Mouse (Mus musculus) hindbrain, embryonic 13.5 days (tissue): ENCODE results near the gene Pom121l2. TPM values are rescaled to one million over a fixed set of nuclear protein-coding genes. Genes with fewer than 3 reads are reported as not detected.
"Not testable (repeated sequence)": the region's sequence is repeated elsewhere in the genome, so short reads cannot be mapped to it uniquely, and the experiment has no call there.

Experiments
- ATAC-seq: fragments of 200-750 bp; cut with Nextera tagmentation; 2 replicates; pipeline ENCODE4 v1.8.0; 2017; ENCODE audit warnings: moderate TSS enrichment; ENCODE audit not compliant: low FRiP score
- H3K27ac ChIP-seq: fragments of 300-500 bp; sonication (generic); 2 replicates; pipeline ENCODE4 v1.5.1; 2015; ENCODE audit warnings: inconsistent platforms, mild to moderate bottlenecking, moderate library complexity
- H3K27me3 ChIP-seq: fragments of 300-500 bp; sonication (generic); 2 replicates; pipeline ENCODE4 v1.6.1; 2015; ENCODE audit warnings: mild to moderate bottlenecking, inconsistent platforms
- H3K36me3 ChIP-seq: fragments of 300-500 bp; sonication (generic); 2 replicates; pipeline ENCODE4 v1.6.1; 2015; ENCODE audit warnings: mild to moderate bottlenecking, inconsistent platforms
- H3K4me1 ChIP-seq: fragments of 300-500 bp; sonication (generic); replicated peaks from 2 replicates; pipeline ENCODE4 v1.6.1; 2015; ENCODE audit warnings: inconsistent platforms
- H3K4me2 ChIP-seq: fragments of 300-500 bp; sonication (generic); 2 replicates; pipeline ENCODE4 v1.6.1; 2015; ENCODE audit warnings: inconsistent platforms, mild to moderate bottlenecking, moderate library complexity
- H3K4me3 ChIP-seq: fragments of 300-500 bp; sonication (generic); 2 replicates; pipeline ENCODE4 v1.5.1; 2015; ENCODE audit warnings: mild to moderate bottlenecking, inconsistent platforms
- H3K9ac ChIP-seq: fragments of 300-500 bp; sonication (generic); 2 replicates; pipeline ENCODE4 v1.6.1; 2015; ENCODE audit warnings: mild to moderate bottlenecking, inconsistent platforms
- H3K9me3 ChIP-seq: fragments of 300-500 bp; sonication (generic); 2 replicates; pipeline ENCODE4 v1.6.1; 2016; ENCODE audit warnings: inconsistent platforms
- WGBS: fragments of 180-500 bp; shearing (Covaris S2); methylation state at CpG from one replicate; pipeline ENCODE4 v1.1.7; 2015; 5-methylcytosine and 5-hydroxymethylcytosine counted together
- polyA plus RNA-seq: library from polyadenylated mRNA; unstranded; fragments of >200 nt; fragmentation: Nextera tagmentation; extraction: Ambion mirVana; gene quantifications from 2 replicates; pipeline ENCODE4 v1.2.1, GENCODE M21; 2015

Gene Pom121l2
- polyA plus RNA-seq, 1 experiment from 2014 or later, result not detected

- Histone ChIP-seq H3K27ac (0 out of 2 replicates have a peak overlapping the region, but pooled peaks have one; percentile 27), H3K9me3 (no peaks in the 10 kb centered on the region), H3K4me3 (peak overlapping the region; percentile 43), H3K27me3 (peaks cover 27% of the 10 kb centered on the region), H3K4me1 (peaks cover 8% of the 10 kb centered on the region), H3K4me2 (peak overlapping the region; percentile 58), H3K36me3 (no peaks in the 10 kb centered on the region), H3K9ac (peak overlapping the region; percentile 64)
- WGBS, result 2% methylated on average over 35 of the region's 35 CpGs
- peak; percentile 69 for ATAC-seq
Measured at GRCm38 (mm10) chr13:22026058-22027031, 45.4 kb downstream of the Pom121l2 start.

GRCm38 (mm10) chr13:22028673-22029460 lies 47.9 kb downstream of the Pom121l2 start:
- ATAC-seq, result peak; percentile 82
- WGBS, result under 1% methylated on average over 40 of the region's 40 CpGs
- peak overlapping the region; percentile 49 for H3K4me3 ChIP-seq
- no peaks in the 10 kb centered on the region for H3K36me3 ChIP-seq
- H3K27ac ChIP-seq, result peak overlapping the region; percentile 76; the same call in 1 of the 2 replicates
- H3K4me1 ChIP-seq, result peaks cover 3% of the 10 kb centered on the region
- H3K4me2 ChIP-seq, result peak overlapping the region; percentile 66
- H3K9me3 ChIP-seq, result no peaks in the 10 kb centered on the region
- H3K9ac ChIP-seq, result peak overlapping the region; percentile 79
- H3K27me3 ChIP-seq, result peaks cover 6% of the 10 kb centered on the region; the same call in 1 of the 2 replicates

GRCm38 (mm10) chr13:22029928-22030327 lies 48.9 kb downstream of the Pom121l2 start:
- H3K36me3 ChIP-seq, result no peaks in the 10 kb centered on the region
- no peak overlapping the region for H3K4me3 ChIP-seq
- no peaks in the 10 kb centered on the region for H3K9me3 ChIP-seq
- H3K4me1 ChIP-seq, result peaks cover 8% of the 10 kb centered on the region
- no peak overlapping the region for H3K27ac ChIP-seq
- H3K4me2 ChIP-seq, result no peak overlapping the region
- H3K27me3 ChIP-seq, result no peaks in the 10 kb centered on the region; the same call in 1 of the 2 replicates
- H3K9ac ChIP-seq, result no peak overlapping the region
- ATAC-seq, result no peak
- 26% methylated on average over 8 of the region's 8 CpGs for WGBS

- H3K4me1 ChIP-seq, result peaks cover 9% of the 10 kb centered on the region
- no peak overlapping the region for H3K9ac ChIP-seq
- H3K4me2 ChIP-seq, result no peak overlapping the region
- no peak overlapping the region for H3K4me3 ChIP-seq
- ATAC-seq, result no peak
- H3K36me3 ChIP-seq, result no peaks in the 10 kb centered on the region
- no peak overlapping the region for H3K27ac ChIP-seq
- no peaks in the 10 kb centered on the region for H3K9me3 ChIP-seq
- no peaks in the 10 kb centered on the region for H3K27me3 ChIP-seq
- WGBS, result 13% methylated on average over 4 of the region's 4 CpGs
Measured at GRCm38 (mm10) chr13:22030493-22030892, 49.5 kb downstream of the Pom121l2 start.

- ATAC-seq, result no peak
- Histone ChIP-seq H3K36me3 (no peaks in the 10 kb centered on the region), H3K27me3 (no peaks in the 10 kb centered on the region), H3K4me1 (peaks cover 14% of the 10 kb centered on the region), H3K4me2 (peak overlapping the region; percentile 70), H3K9ac (no peak overlapping the region), H3K4me3 (no peak overlapping the region), H3K9me3 (no peaks in the 10 kb centered on the region), H3K27ac (no peak overlapping the region)
- 55% methylated on average over 5 of the region's 5 CpGs for WGBS
Measured at GRCm38 (mm10) chr13:22033741-22034442, 52.9 kb downstream of the Pom121l2 start.

GRCm38 (mm10) chr13:22034443-22035266 lies 53.7 kb downstream of the Pom121l2 start:
- under 1% methylated on average over 11 of the region's 14 CpGs for WGBS
- ATAC-seq, result no peak
- no peak overlapping the region for H3K27ac ChIP-seq

GRCm38 (mm10) chr13:22035267-22036148 lies 54.5 kb downstream of the Pom121l2 start, which contains the start of the genes Hist1h2ah and Hist1h2bk:
Gene Hist1h2ah, minus strand, starts transcription at chr13:22035568.
Gene Hist1h2bk, plus strand, starts transcription at chr13:22035870.
- not testable (repeated sequence) for H3K9me3 ChIP-seq, H3K27me3 ChIP-seq, H3K36me3 ChIP-seq
- peak within 1 kb of the TSS; percentile 42 for H3K4me3 ChIP-seq
- WGBS, result under 1% methylated on average over 26 of the region's 69 CpGs
- peak within 1 kb of the TSS; percentile 70 for H3K4me2 ChIP-seq
- peak; percentile 99 for ATAC-seq
- H3K4me1 ChIP-seq, result peaks cover 21% of the 10 kb centered on the region
- peak within 1 kb of the TSS; percentile 62 for H3K9ac ChIP-seq
- peak within 1 kb of the TSS; percentile 77; the same call in 1 of the 2 replicates for H3K27ac ChIP-seq

More at GRCm38 (mm10) chr13:22034443-22035266, 53.7 kb downstream of the Pom121l2 start:
- H3K9ac ChIP-seq, result peak overlapping the region; percentile 30
- peak overlapping the region; percentile 42 for H3K4me3 ChIP-seq
- H3K27me3 ChIP-seq, result no peaks in the 10 kb centered on the region
- no peaks in the 10 kb centered on the region for H3K36me3 ChIP-seq
- peaks cover 14% of the 10 kb centered on the region for H3K4me1 ChIP-seq
- peak overlapping the region; percentile 70 for H3K4me2 ChIP-seq
- H3K9me3 ChIP-seq, result no peaks in the 10 kb centered on the region

- Histone ChIP-seq H3K36me3 (no peaks in the 10 kb centered on the region), H3K4me1 (peaks cover 25% of the 10 kb centered on the region), H3K4me2 (peak overlapping the region; percentile 70), H3K9ac (peak overlapping the region; percentile 62; the same call in 1 of the 2 replicates), H3K9me3 (no peaks in the 10 kb centered on the region), H3K27ac (peak overlapping the region; percentile 77; the same call in 1 of the 2 replicates), H3K4me3 (peak overlapping the region; percentile 42), H3K27me3 (no peaks in the 10 kb centered on the region)
- WGBS, result 3% methylated on average over 23 of the region's 23 CpGs
- ATAC-seq, result peak; percentile 25; the same call in 1 of the 2 replicates
Measured at GRCm38 (mm10) chr13:22036149-22036956, 55.4 kb downstream of the Pom121l2 start.

- Histone ChIP-seq H3K27me3 (no peaks in the 10 kb centered on the region), H3K36me3 (no peaks in the 10 kb centered on the region), H3K9ac (peak overlapping the region; percentile 62; the same call in 1 of the 2 replicates), H3K27ac (no peak overlapping the region; the same call in 1 of the 2 replicates), H3K9me3 (no peaks in the 10 kb centered on the region), H3K4me3 (peak overlapping the region; percentile 42; the same call in 1 of the 2 replicates), H3K4me2 (peak overlapping the region; percentile 70), H3K4me1 (peaks cover 29% of the 10 kb centered on the region)
- 59% methylated on average over 3 of the region's 3 CpGs for WGBS
- no peak for ATAC-seq
Measured at GRCm38 (mm10) chr13:22036986-22037385, 56.0 kb downstream of the Pom121l2 start.
